Mouse (Mus musculus): Measurements from ENCODE around the gene Xylt1.

The Xylt1 gene

DNA sequence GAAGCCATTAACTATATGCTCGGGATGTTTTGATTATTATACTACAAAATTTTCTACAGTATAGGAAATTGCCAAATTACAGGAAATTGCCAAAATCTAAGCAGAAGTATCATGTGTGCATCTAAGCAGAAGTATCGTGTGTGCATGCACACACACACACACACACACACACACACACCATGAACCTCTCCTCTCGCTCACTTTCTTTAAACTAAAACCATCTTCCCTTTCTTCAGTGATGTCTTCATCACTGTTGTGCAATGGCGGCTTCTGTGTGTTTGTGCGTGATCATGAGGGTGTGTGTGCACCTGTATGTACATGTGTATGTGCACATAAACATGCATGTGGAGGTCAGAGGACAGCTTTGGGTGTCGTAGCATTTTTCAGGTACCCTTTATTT is 196.3 kb downstream of the Xylt1 start:
- Histone ChIP-seq H3K36me3 (ENCODE audit: control insufficient read depth, insufficient read depth, low read length, poor library complexity, severe bottlenecking) (peaks cover 2% of the 10 kb centered on the region; the same call in 1 of the 2 replicates), H3K27me3 (ENCODE audit: control insufficient read depth, insufficient read depth, low read length, poor library complexity, severe bottlenecking) (no peaks in the 10 kb centered on the region)
- DNase-seq (ENCODE audit: low read depth, low spot score): no peak

DNA sequence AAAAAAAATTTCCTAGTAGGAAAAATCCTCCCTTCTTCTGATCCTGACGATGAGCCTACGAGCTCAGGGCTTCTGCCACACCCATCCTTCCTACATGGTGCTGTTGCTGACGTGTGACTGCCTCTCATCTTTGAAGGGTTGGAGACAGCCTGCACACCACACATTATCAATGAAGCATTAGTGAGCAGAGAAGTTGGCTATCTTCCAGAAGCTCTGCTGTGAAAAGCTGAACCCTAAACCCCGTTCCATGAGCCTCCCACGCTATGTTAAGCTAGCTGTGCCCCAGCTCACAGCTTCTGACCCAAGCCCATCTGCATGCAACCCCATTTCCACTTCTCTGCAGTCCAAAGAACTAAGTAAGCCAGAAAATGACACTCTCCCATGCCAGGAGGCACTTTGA is 204.4 kb downstream of the Xylt1 start:
- H3K36me3 ChIP-seq (ENCODE audit: control insufficient read depth, insufficient read depth, low read length, poor library complexity, severe bottlenecking): no peaks in the 10 kb centered on the region
- H3K27me3 ChIP-seq (ENCODE audit: control insufficient read depth, insufficient read depth, low read length, poor library complexity, severe bottlenecking): no peaks in the 10 kb centered on the region
- no peak for DNase-seq (ENCODE audit: low read depth, low spot score)

DNA sequence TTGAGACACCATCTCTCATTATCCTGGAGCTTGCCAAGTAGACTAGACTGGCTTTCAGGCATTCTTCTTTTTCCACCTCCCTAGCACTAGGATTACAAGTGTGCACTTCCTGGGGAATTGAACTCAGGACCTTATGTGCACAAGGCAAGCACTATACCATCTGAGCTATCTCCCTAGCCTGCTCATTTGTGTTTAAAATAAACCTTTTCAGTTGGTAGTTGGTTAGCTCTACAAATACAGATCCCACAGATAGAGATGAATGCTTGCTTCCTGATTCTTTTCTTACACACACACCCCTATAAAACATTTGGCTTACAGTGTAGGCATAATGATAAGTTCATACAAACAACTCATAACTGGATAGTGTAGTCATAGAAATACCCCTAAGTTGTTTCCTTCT is 206.0 kb downstream of the Xylt1 start:
- no peak for DNase-seq (ENCODE audit: low read depth, low spot score)

DNA sequence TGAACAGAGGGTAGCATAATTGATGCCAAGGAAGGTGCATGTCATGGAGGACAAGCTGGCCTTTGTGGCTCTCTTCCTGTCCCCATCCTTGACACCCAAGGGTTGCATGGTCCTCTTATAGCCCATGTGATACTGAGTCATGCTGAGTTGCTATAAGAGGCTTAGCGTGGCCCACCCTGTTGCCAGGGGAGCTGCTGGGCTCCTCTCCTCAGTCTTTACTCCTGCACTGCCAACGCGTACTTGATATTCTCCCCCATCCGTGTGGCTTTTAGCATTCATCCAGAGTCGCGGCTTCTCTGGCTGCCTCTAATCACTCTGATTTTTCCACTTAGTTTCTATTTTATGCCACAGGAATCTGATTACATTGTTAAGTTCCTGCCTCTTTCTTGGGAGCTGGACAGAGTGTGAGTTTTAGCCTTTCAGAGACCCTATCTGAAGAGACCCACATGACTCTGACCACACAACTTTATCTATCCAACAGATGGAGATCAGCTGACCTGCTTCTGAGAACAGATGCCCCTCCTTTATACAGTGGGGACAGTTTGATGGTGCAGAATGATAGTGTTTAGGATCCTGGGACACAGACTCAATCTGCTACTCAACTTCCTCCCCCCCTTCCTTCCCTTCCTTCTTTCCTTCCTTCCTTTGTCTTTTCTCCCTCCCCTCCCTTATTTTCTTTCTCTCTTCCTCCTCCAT is 206.6 kb downstream of the Xylt1 start:
- H3K27me3 ChIP-seq (ENCODE audit: control insufficient read depth, insufficient read depth, low read length, poor library complexity, severe bottlenecking): no peaks in the 10 kb centered on the region
- H3K36me3 ChIP-seq (ENCODE audit: control insufficient read depth, insufficient read depth, low read length, poor library complexity, severe bottlenecking): no peaks in the 10 kb centered on the region; the same call in 1 of the 2 replicates
- DNase-seq (ENCODE audit: low read depth, low spot score): no peak

More for the DNA sequence above, 206.0 kb downstream of the Xylt1 start:
- H3K36me3 ChIP-seq (ENCODE audit: control insufficient read depth, insufficient read depth, low read length, poor library complexity, severe bottlenecking): no peaks in the 10 kb centered on the region; the same call in 1 of the 2 replicates
- no peaks in the 10 kb centered on the region for H3K27me3 ChIP-seq (ENCODE audit: control insufficient read depth, insufficient read depth, low read length, poor library complexity, severe bottlenecking)

DNA sequence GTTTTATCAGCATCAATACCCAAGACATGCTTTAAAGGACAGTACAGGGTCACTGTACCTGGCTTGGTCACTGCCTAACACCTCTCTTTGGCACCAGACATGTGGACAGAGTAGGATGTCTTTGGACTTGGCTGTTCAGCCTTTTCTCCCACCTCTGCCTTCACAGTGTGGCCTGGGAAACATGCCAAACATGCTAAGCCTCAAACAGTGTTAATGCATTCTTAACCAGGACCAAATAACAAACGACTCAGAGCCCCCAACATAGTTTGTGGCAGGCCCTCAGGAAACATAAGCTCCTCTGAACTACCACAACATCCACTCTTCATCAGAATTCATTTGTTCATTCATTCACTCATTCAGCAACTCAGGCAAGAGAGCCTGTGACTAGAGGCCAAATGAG is 207.6 kb downstream of the Xylt1 start:
- Histone ChIP-seq H3K27me3 (ENCODE audit: control insufficient read depth, insufficient read depth, low read length, poor library complexity, severe bottlenecking) (no peaks in the 10 kb centered on the region), H3K36me3 (ENCODE audit: control insufficient read depth, insufficient read depth, low read length, poor library complexity, severe bottlenecking) (peaks cover under 1% of the 10 kb centered on the region)
- no peak for DNase-seq (ENCODE audit: low read depth, low spot score)

DNA sequence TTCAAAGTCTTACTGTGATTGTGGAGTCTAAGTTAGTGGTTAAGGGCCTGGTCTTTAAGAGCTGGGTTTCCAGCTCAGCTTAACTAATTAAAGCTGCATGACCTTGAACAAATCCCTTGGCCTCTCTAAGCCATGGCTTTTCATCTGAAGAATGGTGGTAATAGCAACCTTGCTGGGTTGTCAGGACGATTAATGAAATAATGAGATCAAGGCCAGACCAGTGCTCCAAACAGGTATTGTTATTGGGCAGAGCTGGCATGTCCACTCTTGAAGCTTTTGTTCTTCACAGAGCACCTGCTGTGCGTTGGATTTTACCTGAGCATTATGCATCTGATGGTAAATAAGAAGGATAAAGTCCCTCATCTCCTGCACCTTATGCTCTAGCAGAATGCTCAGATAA is 208.6 kb downstream of the Xylt1 start:
- no peaks in the 10 kb centered on the region for H3K27me3 ChIP-seq (ENCODE audit: control insufficient read depth, insufficient read depth, low read length, poor library complexity, severe bottlenecking)
- DNase-seq (ENCODE audit: low read depth, low spot score): no peak
- H3K36me3 ChIP-seq (ENCODE audit: control insufficient read depth, insufficient read depth, low read length, poor library complexity, severe bottlenecking): peaks cover 2% of the 10 kb centered on the region

DNA sequence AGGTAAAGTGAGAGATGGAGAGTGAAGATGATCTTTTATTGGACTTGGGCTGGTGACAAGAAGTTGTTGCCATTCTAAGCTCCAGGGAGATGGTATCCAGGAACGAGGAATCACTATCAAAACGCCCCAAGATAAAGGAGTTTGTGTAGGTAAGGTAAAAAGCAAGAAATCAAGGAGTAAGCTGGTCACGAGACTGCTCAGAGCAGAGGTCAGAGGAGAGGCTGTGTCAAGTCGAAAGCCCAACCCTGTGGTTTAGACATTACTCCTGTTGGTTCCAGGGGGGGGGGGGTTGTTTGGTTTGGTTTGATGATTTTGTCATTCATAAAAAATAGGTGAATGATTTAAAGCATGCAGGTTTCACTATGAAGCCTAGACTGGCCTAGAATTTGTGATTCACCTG is 209.0 kb downstream of the Xylt1 start:
- Histone ChIP-seq H3K27me3 (ENCODE audit: control insufficient read depth, insufficient read depth, low read length, poor library complexity, severe bottlenecking) (no peaks in the 10 kb centered on the region), H3K36me3 (ENCODE audit: control insufficient read depth, insufficient read depth, low read length, poor library complexity, severe bottlenecking) (peaks cover 2% of the 10 kb centered on the region)
- no peak for DNase-seq (ENCODE audit: low read depth, low spot score)

DNA sequence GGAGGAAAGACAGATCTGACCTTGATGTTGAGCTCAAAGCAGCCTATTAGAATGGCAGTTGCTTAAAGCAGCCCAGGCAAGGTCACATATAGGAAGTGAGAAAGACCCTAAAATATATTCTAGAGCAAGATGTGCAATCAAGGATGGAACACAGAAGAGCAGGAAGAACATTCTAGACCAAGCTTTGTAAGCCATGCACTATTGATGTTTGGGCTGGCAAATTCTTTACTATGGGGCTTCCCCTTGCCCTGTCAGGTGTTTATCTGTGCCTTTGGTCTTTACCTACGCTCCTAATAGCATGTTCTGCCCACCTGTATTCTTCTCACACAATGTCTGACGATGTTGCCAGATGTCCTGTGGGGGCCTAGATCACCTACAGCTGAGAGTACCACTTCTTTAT is 213.4 kb downstream of the Xylt1 start:
- peaks cover 2% of the 10 kb centered on the region for H3K36me3 ChIP-seq (ENCODE audit: control insufficient read depth, insufficient read depth, low read length, poor library complexity, severe bottlenecking)
- no peaks in the 10 kb centered on the region for H3K27me3 ChIP-seq (ENCODE audit: control insufficient read depth, insufficient read depth, low read length, poor library complexity, severe bottlenecking)
- DNase-seq (ENCODE audit: low read depth, low spot score): peak; percentile 59

DNA sequence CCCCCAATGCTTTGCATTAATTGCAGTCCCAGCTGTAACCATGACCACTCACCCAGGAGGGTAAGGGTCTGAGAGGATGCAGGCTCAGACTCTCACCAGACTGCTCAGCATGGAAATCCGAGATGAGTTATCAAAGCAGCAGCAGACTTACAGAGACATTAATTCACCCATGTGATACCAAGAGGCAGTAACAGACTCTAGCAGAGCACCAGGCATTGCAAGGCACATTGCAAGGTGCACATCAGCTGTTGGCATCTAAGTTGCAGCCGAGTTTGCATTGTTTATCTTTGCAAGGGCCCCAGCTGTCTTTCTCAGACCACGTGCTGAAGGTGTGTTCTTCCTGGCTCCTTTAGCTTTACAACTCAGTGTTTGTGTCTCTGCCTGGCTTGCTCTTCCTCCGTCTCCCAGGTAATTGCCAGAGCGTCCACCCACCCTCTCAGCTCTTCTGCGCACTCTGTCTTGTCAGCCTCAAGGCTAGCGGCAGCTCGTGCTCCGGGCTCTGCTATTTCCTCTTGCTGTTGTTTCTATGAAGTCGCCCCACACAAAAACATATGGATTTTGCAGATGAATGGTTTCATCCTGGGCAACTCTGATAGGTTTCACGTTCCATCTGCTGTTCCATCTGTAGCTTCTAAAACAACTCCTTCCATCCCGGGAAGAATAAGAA is 214.4 kb downstream of the Xylt1 start:
- no peaks in the 10 kb centered on the region for H3K27me3 ChIP-seq (ENCODE audit: control insufficient read depth, insufficient read depth, low read length, poor library complexity, severe bottlenecking)
- H3K36me3 ChIP-seq (ENCODE audit: control insufficient read depth, insufficient read depth, low read length, poor library complexity, severe bottlenecking): peaks cover 2% of the 10 kb centered on the region
- DNase-seq (ENCODE audit: low read depth, low spot score): no peak

DNA sequence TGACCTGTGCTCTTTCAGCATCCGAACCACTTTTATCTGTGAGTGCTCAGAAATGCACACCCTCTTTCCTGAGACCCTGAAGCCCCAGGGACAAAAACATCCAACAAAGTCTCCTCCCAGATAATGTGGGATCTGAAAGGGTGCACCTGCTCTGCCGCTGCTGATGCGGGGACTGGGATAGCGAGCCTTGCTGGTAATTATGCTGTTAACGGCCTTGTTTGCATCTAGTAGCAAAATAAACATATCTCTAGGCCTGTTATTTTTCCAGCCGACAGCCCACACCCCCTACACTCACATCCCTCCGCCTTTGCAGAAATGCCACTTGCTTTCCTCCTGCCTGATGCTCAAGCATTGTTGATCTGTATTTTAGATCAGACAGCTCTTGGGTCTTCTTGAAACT is 219.7 kb downstream of the Xylt1 start:
- no peak for DNase-seq (ENCODE audit: low read depth, low spot score)
- peaks cover 1% of the 10 kb centered on the region for H3K36me3 ChIP-seq (ENCODE audit: control insufficient read depth, insufficient read depth, low read length, poor library complexity, severe bottlenecking)
- no peaks in the 10 kb centered on the region for H3K27me3 ChIP-seq (ENCODE audit: control insufficient read depth, insufficient read depth, low read length, poor library complexity, severe bottlenecking)

DNA sequence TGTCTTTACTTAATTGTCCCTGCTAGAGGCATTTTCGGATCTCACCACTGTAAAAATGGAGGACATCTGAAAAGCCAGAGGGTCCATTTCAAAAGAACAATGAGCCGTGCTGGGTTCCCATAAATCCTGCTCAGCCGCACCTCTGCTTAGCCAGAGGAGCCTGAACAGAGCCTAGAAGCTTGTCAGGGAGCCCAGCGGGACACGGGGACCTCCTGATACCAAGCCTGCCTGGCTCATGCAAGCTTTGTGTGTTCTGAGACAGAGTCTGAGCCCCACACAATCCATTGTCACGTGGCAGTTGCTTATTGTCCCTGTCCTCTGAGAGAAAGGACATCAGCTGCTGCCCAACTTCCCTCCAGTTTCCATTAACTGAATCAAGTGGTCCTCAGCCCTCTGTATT is 229.7 kb downstream of the Xylt1 start:
- no peaks in the 10 kb centered on the region for H3K27me3 ChIP-seq (ENCODE audit: control insufficient read depth, insufficient read depth, low read length, poor library complexity, severe bottlenecking)
- no peaks in the 10 kb centered on the region; the same call in 1 of the 2 replicates for H3K36me3 ChIP-seq (ENCODE audit: control insufficient read depth, insufficient read depth, low read length, poor library complexity, severe bottlenecking)
- DNase-seq (ENCODE audit: low read depth, low spot score): no peak

DNA sequence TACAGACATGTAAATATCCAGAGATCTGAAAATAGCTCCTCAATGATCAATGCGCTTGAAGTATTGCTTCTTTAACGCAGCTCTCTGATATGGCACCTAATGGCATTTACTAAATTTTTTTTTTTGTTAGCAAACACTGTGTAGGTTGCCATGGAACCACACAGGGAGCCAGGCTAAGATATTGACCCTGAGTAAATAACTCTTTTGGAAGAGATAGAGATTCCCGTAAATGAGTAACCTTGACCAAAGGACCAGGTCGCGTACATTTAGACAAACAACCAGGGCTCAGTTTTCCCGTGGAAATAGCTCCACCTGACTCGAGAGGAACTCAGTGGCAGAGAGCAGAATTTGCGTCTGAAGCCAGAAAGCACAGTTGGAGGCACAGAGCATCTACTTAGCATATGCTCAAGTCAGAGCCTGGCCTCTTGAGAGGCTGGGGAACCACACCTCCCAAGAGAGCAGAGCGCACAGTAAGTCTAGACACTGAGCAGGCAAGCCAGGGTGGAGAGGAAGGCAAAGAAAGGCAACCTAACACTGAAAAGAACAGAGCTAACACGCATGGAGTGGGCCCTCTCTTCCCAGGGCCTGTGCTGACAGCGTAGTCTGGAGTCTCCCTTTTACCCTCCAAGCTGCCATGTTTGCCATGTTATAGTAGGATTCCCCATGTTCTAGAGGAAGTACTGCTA is 232.2 kb downstream of the Xylt1 start:
- DNase-seq (ENCODE audit: low read depth, low spot score): peak; percentile 73
- Histone ChIP-seq H3K27me3 (ENCODE audit: control insufficient read depth, insufficient read depth, low read length, poor library complexity, severe bottlenecking) (no peaks in the 10 kb centered on the region), H3K36me3 (ENCODE audit: control insufficient read depth, insufficient read depth, low read length, poor library complexity, severe bottlenecking) (no peaks in the 10 kb centered on the region)

DNA sequence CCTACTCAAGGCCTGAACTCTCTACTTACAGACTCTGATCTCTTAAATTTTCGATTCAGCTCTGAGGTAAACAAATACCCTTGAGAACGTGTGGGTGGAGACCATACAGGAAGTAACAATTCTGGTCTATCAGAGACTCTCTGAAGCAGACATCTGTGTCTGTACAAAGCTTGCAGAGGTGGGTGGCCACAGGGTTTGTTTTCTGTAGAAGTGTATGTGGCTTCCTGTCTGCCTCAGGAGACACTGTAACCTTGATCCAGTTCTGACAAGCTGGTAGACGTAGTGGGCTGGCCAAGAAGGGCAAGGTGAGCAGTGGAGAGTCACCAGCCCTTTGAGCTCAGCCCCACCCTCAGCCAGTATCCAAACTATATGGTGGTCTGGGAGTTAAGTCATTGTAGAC is 233.0 kb downstream of the Xylt1 start:
- Histone ChIP-seq H3K27me3 (ENCODE audit: control insufficient read depth, insufficient read depth, low read length, poor library complexity, severe bottlenecking) (no peaks in the 10 kb centered on the region), H3K36me3 (ENCODE audit: control insufficient read depth, insufficient read depth, low read length, poor library complexity, severe bottlenecking) (no peaks in the 10 kb centered on the region)
- peak; percentile 73 for DNase-seq (ENCODE audit: low read depth, low spot score)

DNA sequence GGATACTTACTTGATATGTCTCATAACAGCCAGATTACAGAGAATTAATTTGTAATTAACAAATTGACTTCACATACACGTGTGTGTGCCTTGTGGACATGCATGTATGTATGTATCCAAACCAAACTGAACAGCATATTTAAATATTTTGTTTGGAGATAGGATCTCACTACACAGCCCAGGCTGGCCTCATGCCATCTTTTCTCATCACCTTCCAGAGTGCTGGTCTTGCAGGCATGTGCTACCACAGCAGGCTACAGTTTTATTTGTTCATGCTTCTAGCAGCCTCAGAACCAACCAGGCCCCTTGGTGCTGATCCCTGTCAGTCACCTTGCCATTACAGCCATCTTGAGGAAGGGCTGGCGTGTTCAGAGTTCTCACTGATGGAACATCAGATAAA is 233.6 kb downstream of the Xylt1 start:
- Histone ChIP-seq H3K36me3 (ENCODE audit: control insufficient read depth, insufficient read depth, low read length, poor library complexity, severe bottlenecking) (no peaks in the 10 kb centered on the region), H3K27me3 (ENCODE audit: control insufficient read depth, insufficient read depth, low read length, poor library complexity, severe bottlenecking) (no peaks in the 10 kb centered on the region)
- no peak for DNase-seq (ENCODE audit: low read depth, low spot score)

DNA sequence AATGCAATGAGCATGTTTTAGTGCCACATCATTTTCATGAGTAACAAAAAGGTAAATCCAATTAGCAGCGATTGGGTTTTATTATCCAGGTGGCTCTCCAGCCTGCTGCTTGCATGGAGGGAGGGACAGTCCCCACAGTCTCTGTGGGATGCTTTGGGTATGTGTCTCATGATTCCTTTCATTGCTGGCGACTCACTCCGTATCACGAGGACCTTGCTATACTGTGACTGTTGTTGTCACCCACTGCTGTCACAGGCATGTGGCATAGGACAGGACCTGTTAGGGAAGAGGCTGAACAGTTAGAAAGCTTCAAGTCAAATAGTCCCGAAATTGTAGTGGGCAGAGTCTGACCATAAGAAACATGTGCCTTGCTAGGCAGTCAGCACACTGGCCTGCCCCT is 234.1 kb downstream of the Xylt1 start:
- no peak for DNase-seq (ENCODE audit: low read depth, low spot score)
- H3K36me3 ChIP-seq (ENCODE audit: control insufficient read depth, insufficient read depth, low read length, poor library complexity, severe bottlenecking): no peaks in the 10 kb centered on the region
- H3K27me3 ChIP-seq (ENCODE audit: control insufficient read depth, insufficient read depth, low read length, poor library complexity, severe bottlenecking): no peaks in the 10 kb centered on the region

All from splenic B cell, adult 2 months (primary cell).